Comparison of ENCODE assay signal across 9 mouse cellular contexts in the genomic region with DNA sequence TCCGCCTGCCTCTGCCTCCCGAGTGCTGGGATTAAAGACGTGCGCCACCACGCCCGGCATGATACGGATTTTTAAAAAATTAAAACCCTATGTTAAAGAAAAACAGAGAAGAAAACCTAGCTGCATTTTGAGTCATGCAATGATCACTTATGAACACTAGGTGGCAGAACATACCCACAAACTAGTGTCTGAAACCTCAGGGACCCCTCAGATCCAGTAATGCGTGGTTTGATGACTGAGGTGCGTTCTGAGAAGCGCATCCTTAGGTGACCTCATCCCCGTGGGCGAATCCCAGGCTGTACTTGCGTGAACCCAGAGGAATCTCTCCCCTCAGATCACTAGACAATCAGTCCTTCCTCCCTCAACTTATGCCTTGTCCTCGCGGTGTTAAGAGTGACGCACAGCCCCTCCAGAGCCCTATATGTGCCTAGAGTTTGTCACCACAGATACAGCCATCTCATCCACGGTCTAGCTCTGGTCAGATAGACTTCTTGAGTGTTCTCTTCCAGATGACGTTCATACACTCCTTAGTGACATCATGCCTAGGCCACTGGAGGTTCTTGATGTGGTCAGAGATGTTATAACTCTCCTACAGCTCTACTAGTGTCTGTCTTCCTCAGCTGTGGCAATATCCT. TPM values are rescaled to one million over a fixed set of nuclear protein-coding genes. Genes with fewer than 3 reads are reported as not detected.
A peak's percentile ranks its signal among the peaks of the same experiment; 100 is the strongest.
DNase-seq lines count a peak whose midpoint lies in the region; ATAC-seq lines count a peak whose summit lies in the region.
"Had no signal": no experiment of that assay in that cellular context is flagged by ENCODE, and none has a peak within 500 bp of the region (broad histone marks: within the 10 kb centered on the region; RNA-seq: fewer than 3 reads in every experiment).

No protein-coding gene starts in this region.

- 23% methylated on average over 18 of the region's 18 CpGs for WGBS in forebrain, embryonic 14.5 days
- WGBS in liver, embryonic 16.5 days (ENCODE audit: insufficient replicate concordance): 16% methylated on average over 18 of the region's 18 CpGs
- 22% methylated on average over 18 of the region's 18 CpGs for WGBS in neural tube, embryonic 14.5 days

- no peak overlapping the region for H3K4me3 ChIP-seq in forebrain, embryonic 14.5 days (ENCODE audit: low read depth, low read length)
- H3K4me3 ChIP-seq in liver, embryonic 16.5 days (ENCODE audit: low read depth, low read length): no peak overlapping the region
- H3K4me3 ChIP-seq in neural tube, embryonic 14.5 days (ENCODE audit: low read depth, low read length): no peak overlapping the region
- H3K4me3 ChIP-seq: embryonic facial prominence, embryonic 12.5 days had no signal

- H3K27me3 ChIP-seq in forebrain, embryonic 14.5 days (replicated peaks; ENCODE audit: control insufficient read depth, insufficient read depth, low read length): no peaks in the 10 kb centered on the region
- H3K27me3 ChIP-seq in liver, embryonic 16.5 days (ENCODE audit: control insufficient read depth, insufficient read depth, low read depth, low read length): no peaks in the 10 kb centered on the region
- no peaks in the 10 kb centered on the region for H3K27me3 ChIP-seq in neural tube, embryonic 14.5 days (ENCODE audit: control insufficient read depth, insufficient read depth, low read length)
- H3K27me3 ChIP-seq: embryonic facial prominence, embryonic 12.5 days had no signal

- H3K36me3 ChIP-seq in forebrain, embryonic 14.5 days (ENCODE audit: control insufficient read depth, insufficient read depth, low read length): no peaks in the 10 kb centered on the region
- no peaks in the 10 kb centered on the region for H3K36me3 ChIP-seq in liver, embryonic 16.5 days (ENCODE audit: control insufficient read depth, insufficient read depth)
- no peaks in the 10 kb centered on the region for H3K36me3 ChIP-seq in neural tube, embryonic 14.5 days (ENCODE audit: control insufficient read depth, insufficient read depth, low read length)
- H3K36me3 ChIP-seq: embryonic facial prominence, embryonic 12.5 days had no signal

- H3K9ac ChIP-seq in forebrain, embryonic 14.5 days (ENCODE audit: low read length): no peak overlapping the region
- no peak overlapping the region for H3K9ac ChIP-seq in liver, embryonic 16.5 days (ENCODE audit: low read depth, low read length)
- H3K9ac ChIP-seq in neural tube, embryonic 14.5 days (replicated peaks; ENCODE audit: low read depth, low read length): 0 out of 2 replicates have a peak overlapping the region, but pooled peaks have one; percentile 34
- H3K9ac ChIP-seq: embryonic facial prominence, embryonic 12.5 days had no signal

- DNase-seq in kidney, adult 18-20 months: peak; percentile 34
- no peak for DNase-seq in kidney, adult 11 months
- peak; percentile 25 for DNase-seq in Muller cell, postnatal 12 days (ENCODE audit: inconsistent ontology term)
- peak; percentile 80 for DNase-seq in forebrain, embryonic 14.5 days (ENCODE audit: low spot score)
- peak; percentile 71 for DNase-seq in induced T-regulatory cell, adult 2 months (ENCODE audit: low read depth)
- DNase-seq in c-Kit-positive CD71-positive TER-119-positive erythroid progenitor cells, embryonic 14.5 days (ENCODE audit: low spot score): no peak

- H3K4me1 ChIP-seq in forebrain, embryonic 14.5 days (ENCODE audit: control insufficient read depth, insufficient read depth, low read length): no peaks in the 10 kb centered on the region
- no peaks in the 10 kb centered on the region for H3K4me1 ChIP-seq in liver, embryonic 16.5 days (ENCODE audit: control insufficient read depth, low read depth, low read length)
- H3K4me1 ChIP-seq in neural tube, embryonic 14.5 days (ENCODE audit: control insufficient read depth, insufficient read depth, low read length): no peaks in the 10 kb centered on the region
- H3K4me1 ChIP-seq: embryonic facial prominence, embryonic 12.5 days had no signal

- H3K4me2 ChIP-seq in forebrain, embryonic 14.5 days (ENCODE audit: low read length): peak overlapping the region; percentile 25; the same call in 1 of the 2 replicates
- peak overlapping the region; percentile 22; the same call in 1 of the 2 replicates for H3K4me2 ChIP-seq in liver, embryonic 16.5 days (ENCODE audit: low read depth, low read length)
- H3K4me2 ChIP-seq in neural tube, embryonic 14.5 days (ENCODE audit: low read depth, low read length): peak overlapping the region; percentile 23; the same call in 1 of the 2 replicates
- H3K4me2 ChIP-seq: embryonic facial prominence, embryonic 12.5 days had no signal

- H3K27ac ChIP-seq in forebrain, embryonic 14.5 days (ENCODE audit: low read depth, low read length): no peak overlapping the region
- H3K27ac ChIP-seq in liver, embryonic 16.5 days (ENCODE audit: low read length): no peak overlapping the region
- H3K27ac ChIP-seq in neural tube, embryonic 14.5 days (ENCODE audit: low read depth, low read length): no peak overlapping the region
- H3K27ac ChIP-seq: embryonic facial prominence, embryonic 12.5 days had no signal

- H3K9me3 ChIP-seq in forebrain, embryonic 14.5 days (replicated peaks; ENCODE audit: control insufficient read depth, low read length): no peaks in the 10 kb centered on the region
- no peaks in the 10 kb centered on the region for H3K9me3 ChIP-seq in liver, embryonic 16.5 days (replicated peaks; ENCODE audit: control insufficient read depth, low read length)
- no peaks in the 10 kb centered on the region for H3K9me3 ChIP-seq in neural tube, embryonic 14.5 days (ENCODE audit: control insufficient read depth, low read length)
- H3K9me3 ChIP-seq: embryonic facial prominence, embryonic 12.5 days had no signal

- ATAC-seq in forebrain, embryonic 14.5 days: peak; percentile 66
- no peak for ATAC-seq in liver, embryonic 16.5 days (ENCODE audit: low read depth)
- no peak for ATAC-seq in neural tube, embryonic 14.5 days (ENCODE audit: low read depth)

RNA-seq across cellular contexts. Expression of a gene that starts 14.9 kb away (rescaled TPM):
- polyA plus RNA-seq in forebrain, embryonic 14.5 days (2014; fragmentation: Nextera tagmentation; extraction: Ambion mirVana): 17.3 and 17.5 TPM in 2 replicates
- polyA plus RNA-seq in liver, embryonic 16.5 days (2015; fragmentation: Nextera tagmentation; extraction: Ambion mirVana): 7.3 and 9.1 TPM in 2 replicates
- 26.1 and 32.3 TPM in 2 replicates for polyA plus RNA-seq in neural tube, embryonic 14.5 days (2014; fragmentation: Nextera tagmentation; extraction: Ambion mirVana)

RNA-seq across cellular contexts. Expression of a gene that starts 59.9 kb away (rescaled TPM):
- 0.10 and 0.17 TPM in 2 replicates for polyA plus RNA-seq in forebrain, embryonic 14.5 days (2014; fragmentation: Nextera tagmentation; extraction: Ambion mirVana)
- polyA plus RNA-seq in liver, embryonic 16.5 days (2015; fragmentation: Nextera tagmentation; extraction: Ambion mirVana): 0.47 and 0.79 TPM in 2 replicates
- polyA plus RNA-seq in neural tube, embryonic 14.5 days (2014; fragmentation: Nextera tagmentation; extraction: Ambion mirVana): 0.56 and 1.1 TPM in 2 replicates

Comparison
In these comparisons a context has a peak if more than half of its experiments do, and no peak if none do; other contexts are left out.
1. DNase-seq: peak in kidney, adult 18-20 months (single experiment), Muller cell, postnatal 12 days (single experiment), forebrain, embryonic 14.5 days (single experiment) and induced T-regulatory cell, adult 2 months (single experiment); none in kidney, adult 11 months (single experiment) and c-Kit-positive CD71-positive TER-119-positive erythroid progenitor cells, embryonic 14.5 days (single experiment).
2. Peak in every context shown above with its lines, with median percentiles within 50 percentile points of each other: H3K4me2 ChIP-seq.